21 mouse cellular contexts compared by ENCODE assay signal in genomic region chr5:145662007-145662406, GRCm38 (mm10). TPM values are rescaled to one million over a fixed set of nuclear protein-coding genes. Genes with fewer than 3 reads are reported as not detected.
DNase-seq lines count a peak whose midpoint lies in the region; ATAC-seq and TF ChIP-seq lines count a peak whose summit lies in the region.
"Had no signal": no experiment of that assay in that cellular context is flagged by ENCODE, and none has a peak within 500 bp of the region (broad histone marks: within the 10 kb centered on the region; RNA-seq: fewer than 3 reads in every experiment).

No protein-coding gene starts in this region.

- no peaks in the 10 kb centered on the region for H3K36me3 ChIP-seq in heart, embryonic 11.5 days (ENCODE audit: control insufficient read depth, insufficient read depth, low read length)
- no peaks in the 10 kb centered on the region for H3K36me3 ChIP-seq in heart, embryonic 10.5 days
- no peaks in the 10 kb centered on the region for H3K36me3 ChIP-seq in liver, postnatal 0 days (replicated peaks; ENCODE audit: insufficient read depth, low read length)
- H3K36me3 ChIP-seq in midbrain, embryonic 14.5 days (ENCODE audit: control insufficient read depth, insufficient read depth, low read length) = no peaks in the 10 kb centered on the region
- H3K36me3 ChIP-seq in midbrain, embryonic 10.5 days = no peaks in the 10 kb centered on the region
- H3K36me3 ChIP-seq: forebrain, embryonic 12.5 days; heart, embryonic 15.5 days; hindbrain, embryonic 10.5 days had no signal

- no peak overlapping the region for H3K4me3 ChIP-seq in heart, embryonic 11.5 days (ENCODE audit: low read depth, low read length)
- H3K4me3 ChIP-seq in heart, embryonic 10.5 days = no peak overlapping the region
- H3K4me3 ChIP-seq in liver, postnatal 0 days (ENCODE audit: low read depth, low read length) = no peak overlapping the region
- no peak overlapping the region for H3K4me3 ChIP-seq in midbrain, embryonic 14.5 days (replicated peaks; ENCODE audit: low read depth, low read length)
- H3K4me3 ChIP-seq in midbrain, embryonic 10.5 days = no peak overlapping the region
- H3K4me3 ChIP-seq: forebrain, embryonic 12.5 days; heart, adult 2 months; heart, embryonic 15.5 days; hindbrain, embryonic 10.5 days had no signal

- H3K27ac ChIP-seq in heart, embryonic 11.5 days (ENCODE audit: low read depth, low read length) = no peak overlapping the region
- H3K27ac ChIP-seq in heart, embryonic 10.5 days = no peak overlapping the region
- H3K27ac ChIP-seq in liver, postnatal 0 days (ENCODE audit: low read depth) = no peak overlapping the region
- H3K27ac ChIP-seq in midbrain, embryonic 14.5 days (replicated peaks; ENCODE audit: low read depth, low read length) = no peak overlapping the region
- H3K27ac ChIP-seq in midbrain, embryonic 10.5 days (replicated peaks) = no peak overlapping the region
- H3K27ac ChIP-seq: forebrain, embryonic 12.5 days; heart, adult 2 months; heart, embryonic 15.5 days; hindbrain, embryonic 10.5 days; hindbrain, embryonic 14.5 days had no signal

- H3K9me3 ChIP-seq in heart, embryonic 11.5 days (replicated peaks; ENCODE audit: control insufficient read depth, low read length) = peaks cover 30% of the 10 kb centered on the region
- H3K9me3 ChIP-seq in heart, embryonic 10.5 days = peaks cover 59% of the 10 kb centered on the region
- no peaks in the 10 kb centered on the region; the same call in 1 of the 2 replicates for H3K9me3 ChIP-seq in liver, postnatal 0 days (ENCODE audit: low read length)
- peaks cover 45% of the 10 kb centered on the region for H3K9me3 ChIP-seq in midbrain, embryonic 14.5 days (ENCODE audit: control insufficient read depth, low read length)
- peaks cover 88% of the 10 kb centered on the region for H3K9me3 ChIP-seq in midbrain, embryonic 10.5 days (replicated peaks)

- no peak overlapping the region for H3K4me2 ChIP-seq in heart, embryonic 11.5 days
- no peak overlapping the region for H3K4me2 ChIP-seq in liver, postnatal 0 days (ENCODE audit: low read depth, low read length)
- no peak overlapping the region for H3K4me2 ChIP-seq in midbrain, embryonic 14.5 days (ENCODE audit: low read length)
- H3K4me2 ChIP-seq: forebrain, embryonic 12.5 days; heart, embryonic 15.5 days; hindbrain, embryonic 14.5 days had no signal

- 0 out of 2 replicates have a peak, but pooled peaks have one; percentile 33 for ATAC-seq in heart, embryonic 11.5 days (replicated peaks; ENCODE audit: insufficient number of reproducible peaks, low FRiP score, low TSS enrichment)
- ATAC-seq in liver, postnatal 0 days = 0 out of 2 replicates have a peak, but pooled peaks have one; percentile 19
- peak; percentile 43 for ATAC-seq in midbrain, embryonic 14.5 days (ENCODE audit: low FRiP score, low TSS enrichment)
- ATAC-seq: forebrain, embryonic 16.5 days had no signal

- WGBS in heart, embryonic 11.5 days (ENCODE audit: insufficient replicate concordance) = 78% methylated on average over 7 of the region's 7 CpGs
- 81% methylated on average over 7 of the region's 7 CpGs for whole genome bisulfite sequencing in heart, embryonic 10.5 days
- 72% methylated on average over 7 of the region's 7 CpGs for WGBS in liver, postnatal 0 days (ENCODE audit: insufficient replicate concordance)
- 85% methylated on average over 7 of the region's 7 CpGs for WGBS in midbrain, embryonic 14.5 days
- 86% methylated on average over 7 of the region's 7 CpGs for WGBS in midbrain, embryonic 10.5 days

- no peak for TF ChIP-seq EP300 in liver, postnatal 0 days (IDR thresholded peaks at IDR 0.05; ENCODE audit: low read depth)

- no peak for TF ChIP-seq CTCF in liver, postnatal 0 days (IDR thresholded peaks at IDR 0.05; ENCODE audit: low read depth)

- no peaks in the 10 kb centered on the region for H3K27me3 ChIP-seq in heart, embryonic 11.5 days (ENCODE audit: control insufficient read depth, insufficient read depth, low read length)
- H3K27me3 ChIP-seq in heart, embryonic 10.5 days (ENCODE audit: insufficient read depth, poor library complexity, severe bottlenecking) = no peaks in the 10 kb centered on the region
- H3K27me3 ChIP-seq in liver, postnatal 0 days (ENCODE audit: insufficient read depth, low read length) = no peaks in the 10 kb centered on the region
- H3K27me3 ChIP-seq in midbrain, embryonic 14.5 days (ENCODE audit: control insufficient read depth, insufficient read depth, low read length) = no peaks in the 10 kb centered on the region
- no peaks in the 10 kb centered on the region for H3K27me3 ChIP-seq in midbrain, embryonic 10.5 days (ENCODE audit: low read depth, poor library complexity, severe bottlenecking)
- H3K27me3 ChIP-seq: CH12.LX; forebrain, embryonic 12.5 days; heart, embryonic 15.5 days had no signal

- DNase-seq in heart, embryonic 10.5 days (ENCODE audit: low spot score) = no peak
- no peak for DNase-seq in liver, postnatal 0 days
- DNase-seq in liver = no peak
- DNase-seq in midbrain, embryonic 14.5 days = no peak
- no peak for DNase-seq in midbrain, embryonic 10.5 days (ENCODE audit: low spot score)
- DNase-seq: adrenal gland, adult 2 months; adrenal gland, postnatal 25 days; cerebellum, adult 2 months; cerebellum, postnatal 10 days; gastrocnemius, postnatal 10 days; heart, adult 2 months; heart, postnatal 14 days had no signal

- no peak overlapping the region for H3K9ac ChIP-seq in heart, embryonic 11.5 days (ENCODE audit: low read depth, low read length)
- no peak overlapping the region for H3K9ac ChIP-seq in liver, postnatal 0 days (replicated peaks)
- H3K9ac ChIP-seq in midbrain, embryonic 14.5 days (replicated peaks; ENCODE audit: low read length) = no peak overlapping the region
- H3K9ac ChIP-seq: forebrain, embryonic 12.5 days; heart, embryonic 15.5 days; hindbrain, embryonic 14.5 days had no signal

- H3K4me1 ChIP-seq in heart, embryonic 11.5 days (ENCODE audit: control insufficient read depth, insufficient read depth, low read length) = no peaks in the 10 kb centered on the region
- H3K4me1 ChIP-seq in heart, embryonic 10.5 days = no peaks in the 10 kb centered on the region
- H3K4me1 ChIP-seq in liver, postnatal 0 days (ENCODE audit: insufficient read depth) = peaks cover 6% of the 10 kb centered on the region; the same call in 1 of the 2 replicates
- H3K4me1 ChIP-seq in midbrain, embryonic 14.5 days (ENCODE audit: control insufficient read depth, insufficient read depth, low read length) = no peaks in the 10 kb centered on the region
- H3K4me1 ChIP-seq in midbrain, embryonic 10.5 days = no peaks in the 10 kb centered on the region
- H3K4me1 ChIP-seq: forebrain, embryonic 12.5 days; heart, embryonic 15.5 days; hindbrain, embryonic 10.5 days had no signal

RNA-seq across cellular contexts. Expression of gene Cyp3a41a, which starts 57.9 kb away (rescaled TPM):
- not detected in 2 replicates for polyA plus RNA-seq in heart, embryonic 11.5 days (2014; fragmentation: Nextera tagmentation; extraction: Ambion mirVana)
- not detected in 2 replicates for polyA plus RNA-seq in heart, embryonic 10.5 days (2016; fragmentation: Nextera tagmentation; extraction: Ambion mirVana)
- 188 and 236 TPM in 2 replicates for polyA plus RNA-seq in liver, postnatal 0 days (2015; fragmentation: Nextera tagmentation; extraction: Ambion mirVana)
- polyA plus RNA-seq in midbrain, embryonic 14.5 days (2014; fragmentation: Nextera tagmentation; extraction: Ambion mirVana) = not detected in 2 replicates
- polyA plus RNA-seq in midbrain, embryonic 10.5 days (2016; fragmentation: Nextera tagmentation; extraction: Ambion mirVana) = not detected in 2 replicates
- polyA plus RNA-seq: adrenal gland, adult 2 months; cerebellum, adult 2 months; embryonic facial prominence, embryonic 11.5 days; forebrain, embryonic 12.5 days; forebrain, embryonic 16.5 days; frontal cortex, adult 2 months; heart, adult 2 months; heart, embryonic 15.5 days; hindbrain, embryonic 10.5 days; hindbrain, embryonic 14.5 days had no signal

Comparison
In these comparisons a context has a peak if more than half of its experiments do, and no peak if none do; other contexts are left out.
1. RNA of gene Cyp3a41a, which starts 57.9 kb away (polyA plus RNA-seq): 188 to 236 TPM in liver, postnatal 0 days; not detected in heart, embryonic 11.5 days, not detected in heart, embryonic 10.5 days, not detected in midbrain, embryonic 14.5 days and not detected in midbrain, embryonic 10.5 days; every median in the first group is over 100 times any median in the second.
2. Peak in every context shown above with its lines, with median percentiles within 50 percentile points of each other: ATAC-seq.